Mouse (Mus musculus): ENCODE results near the gene Itgam.
"Not testable (repeated sequence)": the region's sequence is repeated elsewhere in the genome, so short reads cannot be mapped to it uniquely, and the experiment has no call there.

The Itgam gene

DNA sequence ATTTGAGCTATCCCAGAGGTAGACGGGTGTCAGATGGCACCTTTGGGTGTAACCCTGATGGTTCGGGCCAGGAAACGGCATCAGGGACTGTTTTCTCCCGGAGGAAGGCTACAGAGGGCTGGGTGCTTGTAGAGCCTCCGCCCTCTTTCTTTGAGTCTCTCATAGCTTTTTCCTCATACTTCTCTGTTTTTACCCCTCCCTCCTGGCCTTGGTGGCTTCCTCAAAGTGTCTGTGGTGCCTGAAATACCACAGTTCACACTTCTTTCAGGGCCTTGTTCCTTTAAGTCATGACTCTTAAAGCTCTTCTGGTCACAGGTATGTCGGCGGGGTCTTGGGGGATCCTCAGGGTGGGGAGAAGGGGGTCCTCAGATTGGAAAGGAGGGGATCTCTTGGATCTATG, at the start of gene Itgam, which contains the start of gene Gm49368:
Itgam (plus strand) TSS at position 185 of the 400 bp plus-strand sequence.
Gm49368 (plus strand) TSS at position 228 of the 400 bp plus-strand sequence.
- no peak for DNase-seq

- DNase-seq, result no peak
Measured at GRCm38 (mm10) chr7:128013116-128013515, 49.3 kb upstream of the Itgam start.

DNA sequence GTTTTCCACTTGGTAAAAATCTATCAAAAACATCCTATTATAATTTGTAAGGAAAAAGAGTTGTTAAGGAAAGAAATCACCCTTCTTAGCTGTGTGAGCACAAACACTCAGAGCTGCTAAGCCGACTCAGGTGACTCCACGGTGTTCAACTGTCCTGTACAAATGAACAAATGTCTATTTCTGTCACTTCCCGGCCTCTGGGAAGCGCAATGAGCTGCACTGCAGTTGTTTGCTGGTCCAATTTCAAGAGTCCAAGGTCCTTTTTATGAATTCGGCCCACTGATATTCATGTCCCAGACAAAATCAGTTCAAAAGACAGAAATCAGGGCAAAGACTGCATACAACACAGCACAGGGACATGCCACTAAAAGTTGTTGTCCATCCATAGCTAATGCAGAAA, 46.3 kb upstream of the Itgam start:
- not testable (repeated sequence) for DNase-seq

GRCm38 (mm10) chr7:128016650-128017049, 45.8 kb upstream of the Itgam start:
- DNase-seq, result no peak

GRCm38 (mm10) chr7:128018275-128018674, 44.2 kb upstream of the Itgam start:
- no peak for DNase-seq

- no peak for DNase-seq
Measured at GRCm38 (mm10) chr7:128019187-128019586, 43.3 kb upstream of the Itgam start.

DNA sequence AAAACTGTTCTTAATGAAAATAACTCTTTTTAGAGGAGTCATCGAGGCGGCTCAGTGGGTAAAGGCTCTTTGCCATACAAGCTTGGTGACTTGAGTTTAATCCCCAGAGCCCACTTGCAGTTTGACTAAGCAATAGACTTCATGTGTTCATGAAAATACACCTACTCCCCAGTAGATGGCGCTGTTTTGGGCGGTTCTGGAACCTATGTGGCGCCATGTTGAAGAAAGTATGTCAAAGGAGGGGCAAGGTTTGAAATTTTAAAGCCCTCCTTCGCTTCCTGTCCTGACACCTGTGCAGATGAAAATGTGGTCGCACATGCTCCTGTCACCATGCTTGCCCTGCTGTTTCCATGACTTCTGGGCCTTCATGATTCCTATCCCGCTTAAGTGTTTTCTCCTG, 39.5 kb upstream of the Itgam start:
- DNase-seq, result no peak

DNA sequence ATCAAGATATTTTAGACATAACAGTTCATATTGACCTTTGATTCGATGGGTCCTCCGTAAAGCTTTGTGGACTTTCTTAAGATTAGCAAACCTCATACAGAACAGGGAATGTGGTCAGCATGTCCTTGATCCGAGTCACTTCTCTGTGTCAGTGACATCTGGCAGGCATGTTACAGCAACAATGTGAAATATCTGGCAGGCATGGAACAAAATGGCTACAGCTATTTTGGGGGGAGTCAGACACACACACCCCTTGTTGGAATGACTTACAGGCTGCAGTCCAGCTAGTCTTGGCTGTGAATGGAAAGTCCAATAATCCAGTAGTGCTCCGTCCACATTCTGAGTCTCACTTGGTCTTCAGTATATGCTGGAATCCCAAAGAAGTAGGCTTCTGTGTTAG, 38.9 kb upstream of the Itgam start:
- DNase-seq, result no peak

GRCm38 (mm10) chr7:128024364-128024763, 38.1 kb upstream of the Itgam start:
- DNase-seq, result no peak

- DNase-seq, result no peak
Measured at GRCm38 (mm10) chr7:128024932-128025331, 37.5 kb upstream of the Itgam start.

DNA sequence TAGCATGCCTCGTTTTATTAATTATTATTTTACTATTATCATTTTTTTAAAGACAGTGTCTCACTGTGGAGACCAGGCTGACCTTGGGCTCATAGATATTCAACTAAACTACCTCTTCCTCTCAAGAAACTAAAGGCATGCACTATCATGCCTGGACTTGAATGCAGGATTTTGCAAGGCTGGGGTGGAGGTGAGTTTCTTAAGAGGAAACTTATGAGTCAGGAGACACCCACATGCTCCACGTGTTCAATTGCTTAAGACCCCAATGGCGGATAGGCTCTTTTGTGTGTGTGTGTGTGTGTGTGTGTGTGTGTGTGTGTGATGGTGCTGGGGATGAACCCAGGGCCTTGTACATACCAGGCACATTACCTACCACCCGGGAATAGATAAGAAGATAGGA, 37.1 kb upstream of the Itgam start:
- DNase-seq, result no peak

DNA sequence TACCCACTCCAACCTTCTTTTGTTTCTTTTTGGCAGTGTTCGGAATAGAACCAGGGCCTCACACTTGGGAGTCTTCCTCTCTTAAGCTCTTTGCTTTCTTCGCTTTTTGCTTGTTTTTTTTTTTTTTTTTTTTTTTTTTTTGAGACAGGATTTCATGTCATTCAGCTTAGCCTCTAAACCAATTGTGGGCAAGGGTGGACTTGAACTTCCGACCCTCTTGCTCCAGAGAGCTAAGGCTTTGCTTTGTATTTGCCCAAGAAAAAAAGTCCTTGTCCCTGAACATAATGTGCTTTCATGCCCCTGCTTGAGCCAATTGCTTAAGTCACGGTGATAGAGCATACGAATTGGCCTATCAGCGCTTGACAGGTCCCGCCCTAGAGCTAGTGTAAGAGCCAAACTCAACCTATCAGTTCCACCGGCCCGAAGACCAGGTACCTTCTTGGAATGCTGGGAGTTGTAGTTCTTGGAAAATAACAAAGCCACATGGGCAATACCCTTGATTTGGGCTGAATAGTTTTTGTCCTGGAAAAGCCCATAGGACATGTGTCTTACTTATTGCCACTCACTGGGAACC, 30.9 kb upstream of the Itgam start:
- DNase-seq, result no peak

DNA sequence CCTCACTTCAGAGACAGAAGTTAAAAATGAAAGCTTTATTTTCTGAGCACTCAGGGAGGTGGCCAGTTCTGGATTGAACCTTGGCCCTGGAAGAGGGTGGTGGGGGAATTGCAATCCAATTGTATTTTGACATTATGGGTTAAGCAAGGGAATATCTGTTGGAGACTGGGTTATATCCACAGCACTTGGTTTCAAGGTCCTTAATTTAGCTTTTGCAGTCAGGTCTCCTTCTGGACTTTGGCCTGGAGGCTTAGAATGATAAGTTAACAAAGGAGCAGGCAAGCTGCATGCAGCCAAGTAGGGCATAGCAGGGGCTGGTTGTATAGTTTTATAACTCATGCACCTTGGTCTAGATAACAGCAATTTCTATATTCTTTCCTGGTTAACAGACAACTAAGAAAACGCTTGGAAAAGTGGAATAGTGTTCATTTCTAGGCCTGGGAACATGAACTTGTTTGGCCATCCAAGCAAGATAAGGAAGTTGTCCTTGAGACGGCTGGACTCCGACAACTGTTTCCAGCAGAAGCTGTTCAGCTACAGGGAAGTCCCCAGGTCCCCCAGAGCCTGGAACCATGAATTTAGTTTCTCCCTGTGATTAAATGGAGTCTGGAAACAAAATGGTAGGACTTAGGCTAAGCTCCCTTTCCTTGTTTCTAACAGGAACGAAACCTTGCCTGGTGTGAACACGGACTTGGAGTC, 30.0 kb upstream of the Itgam start:
- DNase-seq, result no peak

GRCm38 (mm10) chr7:128032989-128033293, 29.5 kb upstream of the Itgam start:
- DNase-seq, result no peak

DNA sequence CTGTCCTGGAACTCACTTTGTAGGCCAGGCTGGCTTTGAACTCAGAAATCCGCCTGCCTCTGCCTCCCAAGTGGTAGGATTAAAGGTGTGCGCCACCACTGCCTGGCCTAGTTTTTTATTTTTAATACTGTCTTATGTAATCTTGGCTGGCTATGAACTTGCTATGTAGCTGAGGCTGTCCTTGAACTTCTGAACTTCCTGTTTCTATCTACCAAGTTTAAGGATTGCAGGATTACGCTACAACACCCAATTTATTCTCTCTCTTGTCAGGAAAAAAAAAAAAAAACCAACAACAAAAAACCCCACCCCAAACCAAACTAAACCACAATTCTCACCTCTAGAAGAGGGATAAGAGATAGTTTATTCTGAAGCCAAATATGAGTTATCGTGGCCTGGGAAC, 28.8 kb upstream of the Itgam start:
- no peak for DNase-seq

- DNase-seq, result not testable (repeated sequence)
Measured at GRCm38 (mm10) chr7:128042161-128042820, 20.1 kb upstream of the Itgam start.

DNA sequence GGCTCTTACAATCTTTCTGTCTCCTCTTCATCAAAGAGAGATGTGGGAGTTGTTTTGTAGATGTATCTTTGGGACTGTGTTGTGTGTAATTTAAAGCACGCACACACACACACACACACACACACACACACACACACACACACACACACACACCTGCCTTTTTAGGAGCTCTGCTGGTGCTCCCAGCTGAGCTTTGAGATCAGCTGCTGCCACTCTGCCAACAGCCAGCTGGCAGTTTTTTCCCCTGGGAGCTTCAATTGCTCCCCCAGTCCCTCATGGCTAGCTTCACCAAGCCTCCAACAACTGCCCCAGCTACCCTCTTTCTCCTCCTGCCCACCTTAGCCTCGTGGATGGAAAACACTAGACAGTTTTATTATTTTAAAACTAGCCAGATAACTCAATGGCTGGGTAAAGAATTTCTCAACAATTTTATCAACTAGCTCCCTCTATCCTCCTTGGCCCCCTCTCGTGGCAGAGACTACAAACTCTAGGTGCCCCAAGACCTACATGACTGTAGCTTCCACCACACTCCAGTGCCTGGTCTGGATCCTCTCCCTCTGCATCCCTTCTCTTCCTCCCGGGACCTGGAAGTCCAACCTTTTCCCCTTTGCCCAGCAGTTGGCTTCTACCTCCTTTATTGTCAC, 18.2 kb upstream of the Itgam start:
- DNase-seq, result no peak

DNA sequence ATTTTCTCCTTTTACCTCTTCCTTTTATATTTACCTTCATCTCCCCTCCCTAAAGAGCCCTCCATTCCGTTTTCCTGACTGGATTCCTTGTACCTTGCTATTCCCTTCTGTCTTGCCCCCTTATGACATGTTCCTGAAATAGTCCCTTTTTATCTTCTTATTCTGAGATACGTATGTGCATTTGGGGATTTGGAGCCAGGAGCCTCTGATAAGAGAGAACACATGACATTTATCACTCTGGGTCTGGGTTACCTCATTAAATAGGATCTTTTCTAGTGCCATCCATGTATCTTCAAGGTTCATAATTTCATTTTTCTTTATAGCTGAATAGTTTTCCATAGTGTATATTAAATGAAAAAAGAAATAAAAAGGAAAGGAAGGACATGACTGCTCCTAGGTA, 16.8 kb upstream of the Itgam start:
- no peak for DNase-seq

DNA sequence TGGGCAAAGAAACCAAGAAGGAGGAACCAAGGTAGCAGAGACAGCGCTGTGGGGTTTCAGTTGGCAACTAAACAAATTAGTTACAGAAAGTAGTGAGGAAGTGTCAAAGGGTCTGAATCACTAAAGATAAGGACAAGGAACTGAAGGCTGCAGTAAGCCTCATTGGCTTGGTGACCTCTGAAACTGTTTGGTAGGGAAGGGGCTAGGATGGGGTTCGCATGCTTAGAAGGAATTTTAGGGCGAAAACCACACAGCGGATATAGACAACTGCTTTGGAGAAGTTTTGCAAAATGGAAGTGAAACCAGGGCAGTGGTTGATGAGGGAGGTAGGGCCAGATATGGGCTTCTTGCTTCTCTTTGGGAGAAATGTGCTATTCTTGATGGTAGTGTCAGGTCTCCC, 13.6 kb upstream of the Itgam start:
- DNase-seq, result no peak

DNA sequence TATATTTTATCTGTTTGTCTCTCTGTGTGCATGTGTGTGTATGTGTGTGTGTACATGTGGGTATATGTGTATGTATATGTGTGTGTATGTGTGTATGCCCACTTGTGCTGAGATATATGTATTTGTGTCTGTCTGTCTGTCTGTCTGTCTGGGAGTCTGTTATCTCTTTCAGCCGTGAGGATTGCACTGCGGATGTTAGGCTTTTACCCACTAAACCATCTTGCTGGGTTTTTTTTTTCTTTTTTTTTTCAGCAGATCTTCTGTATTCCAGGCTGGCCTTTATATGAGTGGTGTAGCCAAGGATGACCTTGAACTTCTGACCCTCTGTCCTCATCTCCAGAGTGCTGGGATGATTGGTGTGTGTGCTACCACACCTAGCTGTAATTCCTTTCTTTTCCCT, 13.2 kb upstream of the Itgam start:
- no peak for DNase-seq

GRCm38 (mm10) chr7:128050739-128051138, 11.7 kb upstream of the Itgam start:
- no peak for DNase-seq

DNA sequence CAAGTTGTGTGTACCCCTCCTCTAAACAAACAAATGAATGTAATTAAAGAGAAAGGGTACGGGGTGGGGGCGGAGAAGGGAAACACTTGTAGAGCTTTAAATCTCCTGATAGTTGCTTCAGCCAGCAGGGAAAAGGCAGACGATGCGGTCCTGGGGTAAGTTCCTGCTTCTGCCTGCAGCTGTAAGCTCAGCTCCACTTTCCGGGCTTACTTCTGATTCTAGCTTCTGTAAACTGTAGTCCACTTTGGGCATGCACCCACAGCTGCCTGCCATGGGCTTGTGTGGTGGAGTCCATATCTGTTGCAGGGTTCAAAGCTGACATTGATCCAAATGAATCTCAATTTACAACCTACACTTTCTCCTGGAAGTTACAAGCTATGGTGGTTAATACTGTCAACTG, 9.4 kb upstream of the Itgam start:
- DNase-seq, result no peak

GRCm38 (mm10) chr7:128056917-128057444, 5.5 kb upstream of the Itgam start:
- DNase-seq, result no peak

GRCm38 (mm10) chr7:128057860-128058259, 4.6 kb upstream of the Itgam start:
- no peak for DNase-seq

Data from cerebellum, adult 18-20 months (tissue).